Mouse (Mus musculus) heart, embryonic 16.5 days (tissue): ENCODE data around the gene 2010111I01Rik. TPM values are rescaled to one million over a fixed set of nuclear protein-coding genes. Genes with fewer than 3 reads are reported as not detected.

Source experiments
- ATAC-seq: fragments of 200-750 bp; cut with Nextera tagmentation; replicated peaks from 2 replicates; pipeline ENCODE4 v1.8.0; 2017; ENCODE audit warnings: moderate number of reproducible peaks; ENCODE audit not compliant: insufficient read depth, low FRiP score; ENCODE audit errors: extremely low read depth
- H3K27ac ChIP-seq: fragments of 300-500 bp; sonication (generic); 2 replicates; pipeline ENCODE4 v1.5.1; 2014; ENCODE audit warnings: mild to moderate bottlenecking, low read length, control low read depth, moderate library complexity
- H3K27me3 ChIP-seq: fragments of 300-500 bp; sonication (generic); 2 replicates; pipeline ENCODE4 v1.6.1; 2014; ENCODE audit warnings: low read length, mixed read lengths; ENCODE audit not compliant: control insufficient read depth, insufficient read depth
- H3K36me3 ChIP-seq: fragments of 300-500 bp; sonication (generic); 2 replicates; pipeline ENCODE4 v1.6.1; 2014; ENCODE audit not compliant: control insufficient read depth, insufficient read depth
- H3K4me1 ChIP-seq: fragments of 300-500 bp; sonication (generic); 2 replicates; pipeline ENCODE4 v1.6.1; 2014; ENCODE audit warnings: low read length, mixed read lengths; ENCODE audit not compliant: control insufficient read depth, insufficient read depth
- H3K4me2 ChIP-seq: fragments of 300-500 bp; sonication (generic); 2 replicates; pipeline ENCODE4 v1.6.1; 2014; ENCODE audit warnings: low read depth, mild to moderate bottlenecking, control low read depth, low read length
- H3K4me3 ChIP-seq: fragments of 300-500 bp; sonication (generic); 2 replicates; pipeline ENCODE4 v1.5.1; 2014; ENCODE audit warnings: mild to moderate bottlenecking, control low read depth, low read length
- H3K9ac ChIP-seq: fragments of 300-500 bp; sonication (generic); 2 replicates; pipeline ENCODE4 v1.6.1; 2014; ENCODE audit warnings: low read length, control low read depth
- H3K9me3 ChIP-seq: fragments of 300-500 bp; sonication (generic); replicated peaks from 2 replicates; pipeline ENCODE4 v1.6.1; 2016; ENCODE audit warnings: low read length; ENCODE audit not compliant: control insufficient read depth
- WGBS: fragments of 180-500 bp; shearing (Covaris S2); extraction: QIAGEN DNeasy Blood & Tissue Kit; methylation state at CpG from one replicate; pipeline ENCODE4 v1.1.7; 2014; 5-methylcytosine and 5-hydroxymethylcytosine counted together
- polyA plus RNA-seq: library from polyadenylated mRNA; unstranded; fragments of >200 nt; fragmentation: Nextera tagmentation; extraction: Ambion mirVana; gene quantifications from 2 replicates; pipeline ENCODE4 v1.2.1, GENCODE M21; 2015

Gene 2010111I01Rik
- polyA plus RNA-seq, 1 experiment from 2014 or later, result 71.1 TPM

- WGBS, result 28% methylated on average over 3 of the region's 3 CpGs
- Histone ChIP-seq H3K9me3 (no peaks in the 10 kb centered on the region), H3K9ac (peak overlapping the region; percentile 28; the same call in 1 of the 2 replicates), H3K27me3 (no peaks in the 10 kb centered on the region), H3K36me3 (peaks cover 14% of the 10 kb centered on the region), H3K27ac (peak overlapping the region; percentile 20; the same call in 1 of the 2 replicates), H3K4me2 (peak overlapping the region; percentile 38; the same call in 1 of the 2 replicates), H3K4me3 (0 out of 2 replicates have a peak overlapping the region, but pooled peaks have one; percentile 10), H3K4me1 (peaks cover 69% of the 10 kb centered on the region)
- ATAC-seq, result 0 out of 2 replicates have a peak, but pooled peaks have one; percentile 28
Observed at GRCm38 (mm10) chr13:63280344-63280743, 315.7 kb downstream of the 2010111I01Rik start.

GRCm38 (mm10) chr13:63281206-63281605 is 316.5 kb downstream of the 2010111I01Rik start:
- WGBS, result 85% methylated on average over 8 of the region's 8 CpGs
- Histone ChIP-seq H3K9ac (no peak overlapping the region), H3K27me3 (no peaks in the 10 kb centered on the region), H3K27ac (no peak overlapping the region), H3K36me3 (peaks cover 18% of the 10 kb centered on the region), H3K9me3 (no peaks in the 10 kb centered on the region), H3K4me2 (peak overlapping the region; percentile 38; the same call in 1 of the 2 replicates), H3K4me3 (no peak overlapping the region), H3K4me1 (peaks cover 65% of the 10 kb centered on the region)
- no peak for ATAC-seq

DNA sequence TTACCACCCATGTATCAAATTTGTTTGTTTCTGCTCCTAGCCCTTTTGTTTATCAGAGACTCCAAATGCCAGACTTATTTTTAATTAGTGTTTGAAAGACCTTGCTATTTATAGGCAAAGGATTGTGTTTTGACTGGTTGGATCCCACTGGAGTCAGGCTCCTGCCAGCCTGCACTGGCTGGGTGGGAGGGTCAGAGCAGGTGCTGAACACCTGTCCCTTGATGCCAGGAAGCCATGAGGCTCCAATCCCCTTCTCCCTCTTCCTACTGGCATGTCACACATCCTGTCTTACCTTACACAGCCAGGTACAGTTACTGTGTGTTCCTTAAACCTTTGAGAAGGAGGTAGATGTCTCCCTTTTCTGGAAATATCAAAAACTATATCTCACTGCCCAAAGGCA is 318.5 kb downstream of the 2010111I01Rik start:
- peaks cover 49% of the 10 kb centered on the region for H3K4me1 ChIP-seq
- peaks cover 34% of the 10 kb centered on the region for H3K36me3 ChIP-seq
- no peaks in the 10 kb centered on the region for H3K27me3 ChIP-seq
- H3K9me3 ChIP-seq, result no peaks in the 10 kb centered on the region
- no peak overlapping the region for H3K4me2 ChIP-seq
- H3K9ac ChIP-seq, result no peak overlapping the region
- H3K4me3 ChIP-seq, result no peak overlapping the region
- ATAC-seq, result no peak
- H3K27ac ChIP-seq, result no peak overlapping the region

- Histone ChIP-seq H3K4me2 (no peak overlapping the region), H3K27me3 (no peaks in the 10 kb centered on the region), H3K36me3 (peaks cover 36% of the 10 kb centered on the region), H3K27ac (no peak overlapping the region), H3K4me1 (peaks cover 34% of the 10 kb centered on the region), H3K9ac (no peak overlapping the region), H3K9me3 (no peaks in the 10 kb centered on the region), H3K4me3 (no peak overlapping the region)
- 84% methylated on average over 3 of the region's 3 CpGs for WGBS
- no peak for ATAC-seq
Observed at GRCm38 (mm10) chr13:63284748-63285147, 320.1 kb downstream of the 2010111I01Rik start.

GRCm38 (mm10) chr13:63286483-63287102 is 321.9 kb downstream of the 2010111I01Rik start:
- Histone ChIP-seq H3K9me3 (no peaks in the 10 kb centered on the region), H3K4me2 (no peak overlapping the region), H3K4me3 (no peak overlapping the region), H3K27ac (no peak overlapping the region), H3K36me3 (peaks cover 46% of the 10 kb centered on the region), H3K4me1 (peaks cover 21% of the 10 kb centered on the region), H3K27me3 (no peaks in the 10 kb centered on the region), H3K9ac (no peak overlapping the region)
- no peak for ATAC-seq
- 82% methylated on average over 11 of the region's 11 CpGs for WGBS

GRCm38 (mm10) chr13:63289152-63289551 is 324.5 kb downstream of the 2010111I01Rik start:
- peaks cover 19% of the 10 kb centered on the region for H3K4me1 ChIP-seq
- no peak for ATAC-seq
- no peak overlapping the region for H3K4me3 ChIP-seq
- no peak overlapping the region for H3K27ac ChIP-seq
- H3K9me3 ChIP-seq, result no peaks in the 10 kb centered on the region
- H3K27me3 ChIP-seq, result no peaks in the 10 kb centered on the region
- H3K4me2 ChIP-seq, result no peak overlapping the region
- 69% methylated on average over 4 of the region's 4 CpGs for WGBS
- H3K9ac ChIP-seq, result no peak overlapping the region
- peaks cover 40% of the 10 kb centered on the region for H3K36me3 ChIP-seq

- Histone ChIP-seq H3K4me1 (peaks cover 25% of the 10 kb centered on the region), H3K36me3 (peaks cover 40% of the 10 kb centered on the region), H3K9me3 (no peaks in the 10 kb centered on the region), H3K27ac (no peak overlapping the region), H3K4me2 (no peak overlapping the region), H3K9ac (no peak overlapping the region), H3K27me3 (no peaks in the 10 kb centered on the region), H3K4me3 (no peak overlapping the region)
- ATAC-seq, result no peak
- WGBS, result 84% methylated on average over 5 of the region's 5 CpGs
Observed at GRCm38 (mm10) chr13:63289687-63290086, 325.0 kb downstream of the 2010111I01Rik start.

GRCm38 (mm10) chr13:63290126-63290525 is 325.4 kb downstream of the 2010111I01Rik start:
- Histone ChIP-seq H3K9me3 (no peaks in the 10 kb centered on the region), H3K27ac (no peak overlapping the region), H3K4me3 (no peak overlapping the region), H3K4me1 (peaks cover 28% of the 10 kb centered on the region), H3K27me3 (no peaks in the 10 kb centered on the region), H3K36me3 (peaks cover 39% of the 10 kb centered on the region), H3K4me2 (no peak overlapping the region), H3K9ac (no peak overlapping the region)
- ATAC-seq, result no peak
- 91% methylated on average over 4 of the region's 4 CpGs for WGBS

GRCm38 (mm10) chr13:63291016-63291415 is 326.3 kb downstream of the 2010111I01Rik start:
- no peak overlapping the region for H3K9ac ChIP-seq
- H3K4me1 ChIP-seq, result peaks cover 29% of the 10 kb centered on the region
- H3K9me3 ChIP-seq, result no peaks in the 10 kb centered on the region
- no peak for ATAC-seq
- H3K27ac ChIP-seq, result no peak overlapping the region
- WGBS, result 83% methylated on average over 6 of the region's 6 CpGs
- peaks cover 38% of the 10 kb centered on the region for H3K36me3 ChIP-seq
- H3K27me3 ChIP-seq, result no peaks in the 10 kb centered on the region
- no peak overlapping the region for H3K4me3 ChIP-seq
- H3K4me2 ChIP-seq, result no peak overlapping the region
